Mouse (Mus musculus) cortical plate, adult 2 months (tissue): ENCODE data around the gene Rrp12. TPM values are rescaled to one million over a fixed set of nuclear protein-coding genes. Genes with fewer than 3 reads are reported as not detected.

ENCODE experiments used
- H3K27ac ChIP-seq: fragments of 200-500 bp; 2 replicates; pipeline ENCODE4 v1.5.1; 2012; ENCODE audit warnings: low read length, control low read depth, inconsistent platforms; ENCODE audit not compliant: insufficient read depth
- H3K4me1 ChIP-seq: fragments of 200-500 bp; 2 replicates; pipeline ENCODE4 v1.6.1; 2011; ENCODE audit warnings: low read length; ENCODE audit not compliant: control insufficient read depth, insufficient read depth
- H3K4me3 ChIP-seq: fragments of 200-500 bp; 2 replicates; pipeline ENCODE4 v1.5.1; 2011; ENCODE audit warnings: mild to moderate bottlenecking, low read length, control low read depth; ENCODE audit not compliant: insufficient read depth
- CTCF ChIP-seq: fragments of 200-500 bp; IDR thresholded peaks from 2 replicates; pipeline ENCODE4 v1.5.1; 2011; ENCODE audit warnings: mild to moderate bottlenecking, control low read depth, low read length; ENCODE audit not compliant: insufficient read depth; ENCODE audit errors: extremely low read depth
- POLR2A ChIP-seq: fragments of 200-500 bp; IDR thresholded peaks from 2 replicates; pipeline ENCODE4 v1.6.1; 2011; ENCODE audit warnings: mild to moderate bottlenecking, low read length, control low read depth; ENCODE audit not compliant: insufficient read depth; ENCODE audit errors: extremely low read depth
- polyA plus RNA-seq: library from polyadenylated mRNA; depleted of rRNA; stranded (reverse); fragments of >200 nt; gene quantifications from 2 replicates; pipeline ENCODE4 v1.2.3, GENCODE M21; 2012

Rrp12 gene
- polyA plus RNA-seq, 1 experiment: 18.6 TPM

- no peak overlapping the region for H3K27ac ChIP-seq
- peak overlapping the region; percentile 55 for H3K4me3 ChIP-seq
- TF ChIP-seq CTCF (no peak), POLR2A (no peak)
- H3K4me1 ChIP-seq: peaks cover 7% of the 10 kb centered on the region
These were observed 64.1 kb downstream of the Rrp12 start for GRCm38 (mm10) chr19:41831718-41832391.

GRCm38 (mm10) chr19:41831101-41831570 lies 64.8 kb downstream of the Rrp12 start:
- Histone ChIP-seq H3K4me1 (peaks cover 7% of the 10 kb centered on the region), H3K27ac (no peak overlapping the region), H3K4me3 (peak overlapping the region; percentile 55)
- TF ChIP-seq POLR2A (0 out of 2 replicates have a peak, but pooled peaks have one; percentile 19), CTCF (no peak)

GRCm38 (mm10) chr19:41830106-41831031 lies 65.6 kb downstream of the Rrp12 start:
- H3K4me3 ChIP-seq: peak overlapping the region; percentile 55
- TF ChIP-seq POLR2A (0 out of 2 replicates have a peak, but pooled peaks have one; percentile 22), CTCF (no peak)
- peaks cover 7% of the 10 kb centered on the region for H3K4me1 ChIP-seq
- H3K27ac ChIP-seq: peak overlapping the region; percentile 78

GRCm38 (mm10) chr19:41829381-41830105 lies 66.4 kb downstream of the Rrp12 start, which contains the start of gene Frat1:
Gene Frat1 (plus strand): TSS chr19:41829970.
- peak within 1 kb of the TSS; percentile 55 for H3K4me3 ChIP-seq
- peaks cover 7% of the 10 kb centered on the region; the same call in 1 of the 2 replicates for H3K4me1 ChIP-seq
- TF ChIP-seq CTCF: no peak
- peak within 1 kb of the TSS; percentile 78 for H3K27ac ChIP-seq

GRCm38 (mm10) chr19:41828941-41829340 lies 67.0 kb downstream of the Rrp12 start:
- Histone ChIP-seq H3K4me1 (peaks cover 7% of the 10 kb centered on the region; the same call in 1 of the 2 replicates), H3K4me3 (peak overlapping the region; percentile 55; the same call in 1 of the 2 replicates), H3K27ac (0 out of 2 replicates have a peak overlapping the region, but pooled peaks have one; percentile 13)
- TF ChIP-seq CTCF (no peak), POLR2A (no peak)

- Histone ChIP-seq H3K27ac (no peak overlapping the region), H3K4me3 (no peak overlapping the region), H3K4me1 (peaks cover 1% of the 10 kb centered on the region; the same call in 1 of the 2 replicates)
- TF ChIP-seq POLR2A (no peak), CTCF (no peak)
These were observed 69.4 kb downstream of the Rrp12 start for GRCm38 (mm10) chr19:41826529-41826928.

- no peak for TF ChIP-seq POLR2A
- TF ChIP-seq CTCF: no peak
- no peak overlapping the region for H3K27ac ChIP-seq
These were observed 71.0 kb downstream of the Rrp12 start for GRCm38 (mm10) chr19:41824950-41825349.

GRCm38 (mm10) chr19:41822589-41822988 lies 73.4 kb downstream of the Rrp12 start:
- no peaks in the 10 kb centered on the region for H3K4me1 ChIP-seq
- TF ChIP-seq POLR2A (no peak), CTCF (no peak)
- H3K4me3 ChIP-seq: no peak overlapping the region
- H3K27ac ChIP-seq: no peak overlapping the region

More at GRCm38 (mm10) chr19:41824950-41825349, 71.0 kb downstream of the Rrp12 start:
- no peaks in the 10 kb centered on the region for H3K4me1 ChIP-seq
- no peak overlapping the region for H3K4me3 ChIP-seq

GRCm38 (mm10) chr19:41821436-41821835 lies 74.5 kb downstream of the Rrp12 start:
- Histone ChIP-seq H3K4me3 (no peak overlapping the region), H3K4me1 (no peaks in the 10 kb centered on the region), H3K27ac (no peak overlapping the region)
- TF ChIP-seq POLR2A (no peak), CTCF (no peak)
